Mouse (Mus musculus) fat pad, adult 2 months (tissue): ENCODE data around the gene Sos2.
"Not testable (repeated sequence)": the region's sequence is repeated elsewhere in the genome, so short reads cannot be mapped to it uniquely, and the experiment has no call there.

ENCODE experiments used
- DNase-seq: peaks from one replicate; pipeline ENCODE4 v3.0.0-alpha.2; 2011; ENCODE audit warnings: low read depth, low spot score; ENCODE audit errors: extremely low read depth

The Sos2 gene

DNA sequence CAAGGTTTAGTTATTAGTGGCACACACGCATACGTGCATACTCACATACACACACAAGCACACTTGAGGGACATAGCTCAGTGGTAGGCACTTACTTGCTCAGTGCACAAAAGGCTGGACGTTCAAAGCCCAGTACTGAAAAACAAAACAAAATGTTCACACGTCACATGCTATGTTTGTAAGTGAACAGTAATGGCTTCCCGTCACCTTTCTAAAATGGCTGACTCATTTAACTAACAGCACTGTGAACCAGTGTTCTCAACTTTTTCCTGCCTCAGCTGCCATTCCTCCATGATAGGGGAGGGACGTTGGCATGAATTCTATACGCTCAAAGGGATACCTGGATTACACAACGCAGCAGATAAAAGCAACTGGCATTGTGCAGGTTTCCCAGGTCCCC lies 108.4 kb downstream of the Sos2 start:
- DNase-seq = no peak

DNA sequence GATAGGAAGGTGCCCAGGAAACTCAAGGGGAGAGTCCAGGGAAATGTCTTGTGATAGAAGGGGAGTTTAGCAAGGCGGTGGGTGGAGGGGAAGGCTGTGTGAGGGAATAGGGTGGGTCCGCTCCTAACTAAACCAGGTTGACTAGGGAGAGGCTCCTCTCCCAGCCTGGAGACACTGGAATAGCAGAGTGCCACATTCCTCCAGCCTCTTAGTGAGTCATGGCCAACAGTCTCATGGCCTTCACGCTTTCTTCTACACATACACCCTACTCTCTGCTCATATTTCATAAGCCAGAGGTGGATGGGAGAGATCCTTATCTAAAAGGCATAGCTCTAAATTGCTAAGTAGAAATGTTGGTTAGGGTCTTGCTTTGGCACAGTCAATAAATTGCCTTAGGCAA lies 111.7 kb downstream of the Sos2 start:
- no peak for DNase-seq

DNA sequence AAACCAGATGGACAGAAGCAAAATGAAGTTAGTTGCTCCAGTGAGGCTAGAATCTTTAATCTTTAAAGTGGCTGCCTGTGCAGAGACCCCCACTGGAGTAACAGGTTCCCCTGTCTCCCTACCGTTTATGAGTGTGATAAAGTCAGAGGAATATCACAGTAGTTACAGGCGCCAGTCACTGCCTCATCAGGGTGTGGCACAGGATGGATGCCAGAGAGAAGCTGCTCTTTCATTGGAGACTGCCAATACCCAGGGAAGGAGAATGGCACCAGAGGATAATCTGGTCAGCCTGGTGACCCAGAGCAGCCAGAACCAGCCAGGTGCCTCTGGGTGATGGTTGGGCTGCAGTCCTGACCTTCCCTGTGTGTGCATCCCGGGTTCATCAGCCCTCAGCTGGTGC lies 113.4 kb downstream of the Sos2 start:
- no peak for DNase-seq

DNA sequence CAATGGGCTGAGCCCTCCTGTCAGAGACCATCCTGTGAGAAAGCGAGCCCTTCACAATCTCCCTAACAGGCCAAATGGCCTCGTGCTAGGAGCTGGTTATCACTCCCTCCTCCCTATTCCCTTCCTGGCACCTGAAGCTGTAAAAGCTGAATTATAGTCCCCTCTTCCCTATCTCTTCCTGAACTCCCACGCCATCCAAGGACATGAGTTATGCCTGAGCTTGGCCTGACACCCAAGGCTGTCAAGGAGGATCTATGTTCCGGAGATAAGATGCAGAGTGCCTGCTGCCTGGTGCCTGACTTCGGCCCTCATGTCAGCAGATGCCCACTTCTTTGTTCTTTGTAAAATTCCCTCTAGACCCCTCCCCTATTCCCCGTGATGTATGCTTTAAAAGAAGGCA lies 120.6 kb downstream of the Sos2 start:
- DNase-seq = not testable (repeated sequence)

DNA sequence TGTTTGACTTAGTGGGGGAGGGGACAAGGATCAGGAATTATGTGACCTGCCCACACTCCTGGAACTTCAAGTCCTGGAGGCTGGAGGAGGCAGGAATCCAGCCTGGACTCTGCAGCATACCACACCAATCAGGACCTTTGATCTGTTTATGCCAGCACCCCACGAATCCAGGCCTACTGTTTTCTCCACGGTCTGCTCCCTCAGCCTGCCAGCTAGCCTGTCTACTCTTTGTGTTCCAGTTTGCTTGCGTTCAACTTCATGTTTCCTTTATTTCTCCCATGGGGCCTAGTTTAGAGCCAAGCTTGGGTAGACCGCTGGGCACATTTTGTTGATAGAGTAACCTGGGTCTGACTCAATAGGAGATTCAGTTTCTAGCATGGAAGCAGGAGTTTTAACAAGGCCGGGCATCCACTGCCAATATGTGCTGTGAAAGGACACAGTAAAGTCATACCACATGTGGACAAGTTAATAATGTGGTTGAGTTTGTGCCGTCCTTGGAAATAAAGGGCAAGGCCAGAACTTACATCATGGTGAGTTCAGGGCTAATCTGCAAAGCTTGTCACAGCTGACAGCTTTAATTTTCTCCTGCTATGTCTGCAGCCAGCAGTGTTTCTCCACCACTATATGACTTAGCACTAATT lies 125.3 kb downstream of the Sos2 start:
- DNase-seq = no peak

- no peak for DNase-seq
These were observed 136.0 kb downstream of the Sos2 start for GRCm38 (mm10) chr12:69545456-69546178.

- no peak for DNase-seq
These were observed 136.7 kb downstream of the Sos2 start for GRCm38 (mm10) chr12:69544994-69545393.

- no peak for DNase-seq
These were observed 137.1 kb downstream of the Sos2 start for GRCm38 (mm10) chr12:69544562-69544961.

DNA sequence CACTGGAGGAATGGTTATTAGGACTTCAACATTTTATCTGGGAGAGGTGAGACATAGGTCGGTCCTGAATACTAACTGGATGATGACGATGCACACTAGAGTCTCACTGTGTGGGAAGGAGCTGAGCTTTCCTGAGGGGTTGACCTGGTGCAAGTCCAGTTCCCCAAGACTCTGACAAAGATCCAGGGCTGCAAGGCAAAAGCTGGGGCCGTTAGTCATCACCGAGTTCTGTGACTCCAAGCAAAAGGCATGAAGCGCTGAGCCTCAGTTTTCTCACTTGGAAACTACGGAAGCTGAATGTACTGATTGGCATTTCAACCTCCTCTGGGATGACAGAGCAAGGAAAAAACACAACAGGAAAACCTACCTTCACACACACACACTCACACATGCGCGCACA lies 139.3 kb downstream of the Sos2 start:
- no peak for DNase-seq

- DNase-seq = no peak
These were observed 140.0 kb downstream of the Sos2 start for GRCm38 (mm10) chr12:69541663-69542062.

DNA sequence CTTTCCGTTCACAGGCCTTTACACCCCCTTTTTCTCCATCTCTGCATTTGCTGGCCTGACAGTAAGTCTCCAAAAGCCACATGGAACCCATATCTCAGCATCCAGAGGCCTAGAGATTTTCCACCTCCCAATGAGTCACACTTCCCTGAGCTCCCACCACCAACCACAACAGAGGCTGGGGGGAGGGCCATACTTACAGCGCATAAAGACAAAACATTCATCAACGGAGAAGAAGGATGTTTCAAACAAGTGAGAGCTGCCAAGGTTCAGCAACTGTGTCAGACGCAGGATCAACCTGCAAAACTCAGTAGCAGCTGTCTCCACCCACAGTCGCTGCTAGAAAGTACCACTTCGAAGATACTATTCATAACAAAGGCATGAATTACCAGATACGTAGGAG lies 142.3 kb downstream of the Sos2 start:
- DNase-seq = no peak

GRCm38 (mm10) chr12:69538362-69538950 lies 143.2 kb downstream of the Sos2 start:
- DNase-seq = no peak

DNA sequence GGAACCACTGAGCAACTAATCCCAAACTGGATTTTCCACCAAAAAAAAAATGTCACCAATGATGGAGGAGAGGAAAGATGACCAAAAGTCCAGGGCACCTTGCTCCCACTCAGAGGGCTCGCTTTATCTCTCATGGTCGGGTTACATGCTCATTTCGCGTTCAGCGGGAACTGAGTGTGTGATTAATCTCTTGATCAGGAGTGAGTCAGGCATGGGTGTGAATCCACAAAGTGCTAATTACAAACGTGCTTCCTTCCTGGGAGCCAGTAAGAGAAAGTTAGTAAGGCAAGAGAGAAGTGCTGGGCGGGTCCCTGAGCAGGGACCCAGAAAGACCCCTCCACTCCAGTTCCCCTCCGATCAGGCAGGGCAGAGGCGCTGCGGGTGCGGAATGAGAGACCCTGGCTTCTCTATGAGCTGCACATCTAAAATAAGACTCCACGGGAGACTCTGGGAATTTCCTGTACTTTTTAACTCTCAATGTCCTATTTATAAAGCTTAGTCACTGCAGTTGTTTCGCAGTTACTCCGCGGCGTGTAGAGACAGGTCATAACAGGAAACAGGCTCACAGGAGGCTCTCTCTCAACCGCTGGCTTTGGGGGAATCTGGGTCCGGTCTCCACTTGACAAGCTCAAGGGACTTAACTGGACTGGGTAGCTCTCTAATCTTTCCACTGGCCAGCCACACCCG lies 143.8 kb downstream of the Sos2 start:
- no peak for DNase-seq

- DNase-seq = no peak
These were observed 144.4 kb downstream of the Sos2 start for GRCm38 (mm10) chr12:69537243-69537674.

GRCm38 (mm10) chr12:69536616-69537242 lies 144.9 kb downstream of the Sos2 start:
- no peak for DNase-seq
